Mouse (Mus musculus) cortical plate, adult 2 months (tissue): ENCODE data around the gene Mccc2.

Source experiments
- CTCF ChIP-seq: fragments of 200-500 bp; IDR thresholded peaks from 2 replicates; pipeline ENCODE4 v1.5.1; 2011; ENCODE audit warnings: mild to moderate bottlenecking, control low read depth, low read length; ENCODE audit not compliant: insufficient read depth; ENCODE audit errors: extremely low read depth
- POLR2A ChIP-seq: fragments of 200-500 bp; IDR thresholded peaks from 2 replicates; pipeline ENCODE4 v1.6.1; 2011; ENCODE audit warnings: mild to moderate bottlenecking, low read length, control low read depth; ENCODE audit not compliant: insufficient read depth; ENCODE audit errors: extremely low read depth

DNA sequence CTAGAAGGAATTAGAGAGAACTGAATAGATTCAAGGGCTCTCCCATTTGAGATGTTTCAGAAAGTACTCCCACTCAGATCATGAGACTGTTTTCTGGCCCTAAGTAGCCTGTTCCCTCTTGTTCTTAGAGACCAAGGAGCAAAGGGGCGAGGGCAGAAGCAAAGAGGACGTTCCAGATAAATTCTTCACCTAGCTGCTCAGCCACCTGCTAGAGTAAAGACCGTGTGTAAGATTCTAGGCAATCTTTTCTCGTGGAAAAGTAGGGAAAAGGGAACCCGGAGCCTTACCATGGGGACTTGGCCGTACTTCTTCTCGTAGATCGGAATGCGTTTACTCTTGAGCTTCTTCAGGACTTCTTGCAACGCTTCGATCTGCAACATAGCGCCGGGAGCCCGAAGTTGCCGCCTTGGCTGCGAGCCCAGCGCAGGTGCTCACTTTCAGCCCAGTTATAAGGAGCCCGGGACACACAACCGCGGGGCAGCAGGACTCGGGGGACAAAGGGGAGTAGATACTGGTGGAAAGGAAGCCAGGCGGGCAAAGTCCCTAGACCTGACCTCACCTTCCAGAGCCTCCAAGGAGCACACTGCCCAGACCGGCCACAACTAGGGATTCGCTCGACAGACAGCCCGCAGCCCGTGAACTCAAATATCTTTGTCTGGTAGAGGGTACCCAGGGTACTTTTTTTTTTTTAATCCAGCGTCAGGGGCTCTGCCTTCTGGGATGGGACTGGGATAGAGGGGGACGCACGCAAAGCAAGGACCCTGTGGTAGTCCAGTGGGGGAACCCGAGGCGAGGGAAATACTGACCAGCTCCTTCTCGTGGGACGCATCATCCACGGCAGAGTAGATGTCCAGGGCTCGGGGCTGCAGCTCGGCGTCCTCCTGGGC lies 115.5 kb downstream of the Mccc2 start:
- TF ChIP-seq POLR2A (no peak), CTCF (no peak)
